Mouse (Mus musculus) midbrain, embryonic 11.5 days (tissue): ENCODE measurements around the gene Gm5591. TPM values are rescaled to one million over a fixed set of nuclear protein-coding genes. Genes with fewer than 3 reads are reported as not detected.
"Not testable (repeated sequence)": the region's sequence is repeated elsewhere in the genome, so short reads cannot be mapped to it uniquely, and the experiment has no call there.

Experiments
- ATAC-seq: fragments of 200-750 bp; cut with Nextera tagmentation; 2 replicates; pipeline ENCODE4 v1.8.0; 2017; ENCODE audit warnings: moderate TSS enrichment, moderate library complexity; ENCODE audit not compliant: low FRiP score
- DNase-seq: peaks from one replicate; pipeline ENCODE4 v3.0.0; 2015; ENCODE audit warnings: low spot score; ENCODE audit errors: missing footprints
- H3K27ac ChIP-seq: fragments of 300-500 bp; sonication (generic); 2 replicates; pipeline ENCODE4 v1.5.1; 2014; ENCODE audit warnings: low read depth, low read length
- H3K27me3 ChIP-seq: fragments of 300-500 bp; sonication (generic); 2 replicates; pipeline ENCODE4 v1.6.1; 2014; ENCODE audit warnings: mild to moderate bottlenecking, low read length, moderate library complexity, mixed read lengths; ENCODE audit not compliant: control insufficient read depth, insufficient read depth
- H3K36me3 ChIP-seq: fragments of 300-500 bp; sonication (generic); 2 replicates; pipeline ENCODE4 v1.6.1; 2014; ENCODE audit warnings: mild to moderate bottlenecking, low read length, moderate library complexity, mixed read lengths; ENCODE audit not compliant: control insufficient read depth, insufficient read depth
- H3K4me1 ChIP-seq: fragments of 300-500 bp; sonication (generic); 2 replicates; pipeline ENCODE4 v1.6.1; 2014; ENCODE audit warnings: low read length; ENCODE audit not compliant: control insufficient read depth, insufficient read depth
- H3K4me2 ChIP-seq: fragments of 300-500 bp; sonication (generic); 2 replicates; pipeline ENCODE4 v1.6.1; 2014; ENCODE audit warnings: mild to moderate bottlenecking, moderate library complexity
- H3K4me3 ChIP-seq: fragments of 300-500 bp; sonication (generic); 2 replicates; pipeline ENCODE4 v1.5.1; 2014; ENCODE audit warnings: low read depth, low read length
- H3K9ac ChIP-seq: fragments of 300-500 bp; sonication (generic); 2 replicates; pipeline ENCODE4 v1.6.1; 2014; ENCODE audit warnings: low read length
- H3K9me3 ChIP-seq: fragments of 300-500 bp; sonication (generic); 2 replicates; pipeline ENCODE4 v1.6.1; 2016; ENCODE audit warnings: low read length; ENCODE audit not compliant: control insufficient read depth
- WGBS: fragments of 180-500 bp; shearing (Covaris S2); extraction: QIAGEN DNeasy Blood & Tissue Kit; methylation state at CpG from one replicate; pipeline ENCODE4 v1.1.7; 2014; 5-methylcytosine and 5-hydroxymethylcytosine counted together
- polyA plus RNA-seq: library from polyadenylated mRNA; unstranded; fragments of >200 nt; fragmentation: Nextera tagmentation; extraction: Ambion mirVana; gene quantifications from 2 replicates; pipeline ENCODE4 v1.2.1, GENCODE M21; 2014

The Gm5591 gene
- polyA plus RNA-seq, result not detected in 2 replicates

DNA sequence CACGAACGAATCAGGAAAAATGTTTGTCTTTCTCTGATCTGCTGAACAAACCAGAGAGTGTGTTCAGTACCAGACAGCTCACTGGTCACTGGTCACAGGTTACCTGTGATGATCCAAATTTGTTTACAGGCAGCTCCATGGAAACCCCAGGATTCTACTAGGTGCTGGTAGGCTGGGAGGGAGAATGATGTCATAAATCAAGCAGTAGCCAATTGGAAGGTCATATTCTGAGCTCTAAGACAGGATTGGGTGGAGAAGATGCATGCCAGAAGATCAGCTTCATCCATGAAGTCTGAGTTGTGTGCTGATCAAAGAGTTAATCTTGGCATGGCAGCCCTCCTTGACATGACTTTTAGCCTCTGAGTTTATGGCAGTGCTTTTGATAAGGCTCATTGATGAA lies at the start of gene Gm5591:
Gene Gm5591 (minus strand): TSS at position 101 of the 400 bp plus-strand sequence.
- H3K27ac ChIP-seq, H3K4me2 ChIP-seq, H3K4me1 ChIP-seq, DNase-seq, H3K9me3 ChIP-seq, ATAC-seq, H3K36me3 ChIP-seq, H3K9ac ChIP-seq, H3K27me3 ChIP-seq, H3K4me3 ChIP-seq: not testable (repeated sequence)
- WGBS, result 70% methylated on average over 2 of the region's 2 CpGs

DNA sequence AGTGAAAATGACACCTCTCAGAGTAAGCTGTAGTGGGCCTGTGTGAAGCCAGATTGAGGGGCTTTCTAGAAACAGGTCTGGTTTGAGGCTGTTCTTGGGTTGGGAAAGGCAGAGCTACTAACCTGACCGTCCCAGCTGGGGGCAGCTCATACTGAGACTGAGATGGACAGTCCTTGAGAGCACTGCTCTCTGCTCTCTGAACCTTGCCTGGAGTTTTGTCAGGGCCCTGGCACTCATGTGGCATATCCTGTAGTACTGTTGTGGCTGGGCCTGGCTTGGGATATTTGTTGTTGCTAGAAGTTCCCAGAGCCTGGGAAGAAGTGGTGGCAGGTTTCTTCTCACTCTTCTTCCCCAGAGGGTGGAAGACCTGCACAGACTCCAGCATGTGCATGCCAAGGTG lies 39.5 kb downstream of the Gm5591 start:
- not testable (repeated sequence) for H3K4me1 ChIP-seq, DNase-seq, H3K27ac ChIP-seq, H3K4me3 ChIP-seq, H3K9ac ChIP-seq, H3K9me3 ChIP-seq, H3K4me2 ChIP-seq, H3K27me3 ChIP-seq, ATAC-seq, H3K36me3 ChIP-seq
- WGBS, result 80% methylated on average over 1 of the region's 1 CpGs
